Mouse (Mus musculus) gastrocnemius, adult 18-20 months (tissue): ENCODE measurements around the gene Mug1. TPM values are rescaled to one million over a fixed set of nuclear protein-coding genes. Genes with fewer than 3 reads are reported as not detected.
"Not testable (repeated sequence)": the region's sequence is repeated elsewhere in the genome, so short reads cannot be mapped to it uniquely, and the experiment has no call there.

Experiments
- DNase-seq: peaks from one replicate; pipeline ENCODE4 v3.0.0; 2021; ENCODE audit warnings: low spot score
- long read RNA-seq, 2 experiments: library from polyadenylated mRNA; stranded (forward); transcript quantifications; one replicate each; pipeline ENCODE4 v2.0.0; 2021
- total RNA-seq, 2 experiments: library from RNA; stranded (reverse); gene quantifications; 2 replicates each; pipeline ENCODE4 v1.2.3; 2021

Mug1 gene
- under 1 TPM in 1 of 2 experiments, not detected in 1; 0.62 TPM for total RNA-seq
- long read RNA-seq, experiment 1 = 0 reads
- long read RNA-seq, experiment 2 = 0 reads

DNA sequence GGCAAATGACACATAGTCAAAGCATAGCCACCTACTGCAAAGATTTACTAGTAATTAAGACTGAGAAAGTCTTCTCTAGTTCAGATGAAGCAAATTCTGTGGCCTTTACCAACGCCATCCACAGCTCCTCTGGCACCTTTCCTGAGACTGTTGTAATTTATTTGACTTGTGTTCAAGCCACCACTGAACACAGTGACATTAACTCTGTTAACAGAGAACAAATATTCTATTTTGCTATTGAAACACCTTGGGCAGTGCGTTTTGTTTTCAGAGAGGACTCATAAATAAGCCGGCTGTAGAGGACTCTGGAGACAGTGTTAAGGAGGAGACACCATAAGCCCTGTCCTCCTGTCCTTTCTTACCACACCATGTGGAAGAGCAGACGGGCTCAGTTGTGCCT lies at the start of gene Mug1:
TSS of gene Mug1 (plus strand) at position 271 of the 400 bp plus-strand sequence.
- not testable (repeated sequence) for DNase-seq

GRCm38 (mm10) chr6:121828034-121828433 lies 10.3 kb upstream of the Mug1 start:
- no peak for DNase-seq

GRCm38 (mm10) chr6:121836361-121836760 lies 2.0 kb upstream of the Mug1 start:
- no peak for DNase-seq

DNA sequence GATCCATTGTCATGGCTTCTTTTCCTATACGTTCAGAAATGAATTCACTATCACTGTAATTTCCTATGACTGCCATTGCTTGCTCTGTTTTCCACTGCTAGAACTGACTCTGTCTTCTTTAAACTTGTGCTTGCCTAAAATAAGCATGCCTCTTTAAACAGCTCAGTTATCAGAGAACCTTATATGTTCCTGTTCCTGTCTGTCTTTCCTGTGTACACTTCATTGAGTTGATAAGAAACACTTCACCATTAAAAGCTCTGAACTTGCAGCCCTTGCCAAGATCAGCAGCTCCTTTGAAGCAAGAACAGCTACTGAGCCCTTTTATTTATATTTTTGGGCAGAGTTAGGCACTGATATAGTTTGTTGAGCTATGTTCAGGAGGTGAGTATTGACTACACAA lies 10.0 kb downstream of the Mug1 start:
- DNase-seq = no peak

Other genes starting within 250 kb of the Mug1 start
- under 1 TPM in 1 of 2 experiments, not detected in 1; 0.07 TPM for gene A2m, start 203.2 kb upstream of the Mug1 start, total RNA-seq
- gene Gm7298, start 105.6 kb upstream of the Mug1 start, total RNA-seq = not detected
- gene Mug2, start 168.2 kb downstream of the Mug1 start, total RNA-seq = under 1 TPM in 1 of 2 experiments, not detected in 1; 0.09 TPM